Comparison of ENCODE assay signal across 12 mouse cellular contexts in the genomic region with DNA sequence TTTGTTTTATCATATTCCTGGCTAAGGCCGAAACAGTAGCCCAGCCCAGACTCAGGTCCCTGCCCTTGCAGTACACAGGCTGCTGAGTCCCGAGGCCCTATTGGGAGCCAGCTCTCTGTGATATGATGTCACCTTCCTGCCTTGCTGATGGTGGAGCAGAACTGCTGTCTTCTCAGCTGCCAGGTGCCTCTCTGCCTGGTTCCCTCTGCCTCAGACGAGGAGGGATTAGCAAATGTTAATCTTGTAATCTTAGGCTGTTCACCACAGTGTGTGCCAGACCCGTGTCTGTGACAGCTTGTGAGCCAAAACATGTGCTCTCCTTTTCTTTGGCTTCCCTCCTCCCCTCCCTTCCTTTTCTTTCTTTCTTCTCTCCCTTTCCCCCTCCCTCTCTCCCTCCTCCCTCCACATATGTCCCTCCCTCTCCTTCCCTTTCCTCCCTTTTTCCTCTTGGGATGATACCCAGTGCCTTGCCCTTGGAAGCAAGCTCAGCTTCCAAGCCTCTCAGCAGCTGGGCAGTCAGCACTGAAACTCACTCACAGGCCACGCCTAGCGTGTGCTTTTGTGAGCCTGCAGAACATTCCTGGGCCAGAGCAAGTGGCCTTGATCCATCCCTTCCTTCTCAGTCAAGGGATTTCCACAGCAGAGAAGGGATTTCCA.
DNase-seq lines count a peak whose midpoint lies in the region; ATAC-seq and TF ChIP-seq lines count a peak whose summit lies in the region.
"Had no signal": no experiment of that assay in that cellular context is flagged by ENCODE, and none has a peak within 500 bp of the region (broad histone marks: within the 10 kb centered on the region; RNA-seq: fewer than 3 reads in every experiment).

No protein-coding gene starts in this region.

- intact Hi-C loops in gastrocnemius, postnatal 14 days (cut with DNase I; ENCODE audit: low total_unique reads): no loop called here

- no peaks in the 10 kb centered on the region for H3K4me1 ChIP-seq in limb, embryonic 14.5 days (ENCODE audit: control insufficient read depth, insufficient read depth, low read length)
- H3K4me1 ChIP-seq in limb, embryonic 10.5 days: peaks cover 8% of the 10 kb centered on the region; the same call in 1 of the 2 replicates
- peaks cover 3% of the 10 kb centered on the region; the same call in 1 of the 2 replicates for H3K4me1 ChIP-seq in forebrain, embryonic 14.5 days (ENCODE audit: control insufficient read depth, insufficient read depth, low read length)
- H3K4me1 ChIP-seq in heart, embryonic 11.5 days (ENCODE audit: control insufficient read depth, insufficient read depth, low read length): no peaks in the 10 kb centered on the region
- H3K4me1 ChIP-seq in kidney, adult 2 months (ENCODE audit: control insufficient read depth, insufficient read depth, low read length): no peaks in the 10 kb centered on the region
- H3K4me1 ChIP-seq: liver, embryonic 15.5 days had no signal

- no peak overlapping the region for H3K4me3 ChIP-seq in limb, embryonic 14.5 days (replicated peaks; ENCODE audit: low read length)
- H3K4me3 ChIP-seq in limb, embryonic 10.5 days: no peak overlapping the region
- H3K4me3 ChIP-seq in forebrain, embryonic 14.5 days (ENCODE audit: low read depth, low read length): no peak overlapping the region
- no peak overlapping the region for H3K4me3 ChIP-seq in heart, embryonic 11.5 days (ENCODE audit: low read depth, low read length)
- H3K4me3 ChIP-seq in kidney, adult 2 months (ENCODE audit: insufficient read depth, low read depth, low read length): no peak overlapping the region
- H3K4me3 ChIP-seq: liver, embryonic 15.5 days had no signal

- no peak for TF ChIP-seq CTCF in kidney, adult 2 months (conservative IDR thresholded peaks at IDR 0.05; ENCODE audit: insufficient read depth, insufficient read length, low read depth, low read length)

- DNase-seq in gastrocnemius, postnatal 14 days: peak; percentile 25
- no peak for DNase-seq in gastrocnemius, postnatal 4 days (ENCODE audit: low spot score in 2 of 2)
- DNase-seq in limb, embryonic 14.5 days (ENCODE audit: low spot score): no peak
- no peak for DNase-seq in limb, embryonic 10.5 days (ENCODE audit: low spot score)
- DNase-seq in forebrain, embryonic 14.5 days (ENCODE audit: low spot score): peak; percentile 76
- peak; percentile 65 for DNase-seq in retina, postnatal 1 day
- no peak for DNase-seq in kidney, adult 2 months
- DNase-seq: cerebellum, postnatal 36 days; gastrocnemius, postnatal 36 days had no signal

- TF ChIP-seq POLR2A in limb, embryonic 14.5 days (IDR thresholded peaks at IDR 0.05; ENCODE audit: borderline replicate concordance, extremely low read depth, insufficient read depth, insufficient read length): no peak
- no peak for TF ChIP-seq POLR2A in kidney, adult 2 months (IDR thresholded peaks at IDR 0.05; ENCODE audit: low read depth, low read length)

- WGBS in limb, embryonic 14.5 days: 25% methylated on average over 6 of the region's 6 CpGs
- WGBS in limb, embryonic 10.5 days: 36% methylated on average over 6 of the region's 6 CpGs
- WGBS in forebrain, embryonic 14.5 days: 17% methylated on average over 6 of the region's 6 CpGs
- 24% methylated on average over 6 of the region's 6 CpGs for WGBS in heart, embryonic 11.5 days (ENCODE audit: insufficient replicate concordance)
- WGBS in kidney, adult 2 months: 28% methylated on average over 6 of the region's 6 CpGs

- H3K9ac ChIP-seq in limb, embryonic 14.5 days (ENCODE audit: low read depth, low read length, severe bottlenecking): no peak overlapping the region
- no peak overlapping the region for H3K9ac ChIP-seq in forebrain, embryonic 14.5 days (ENCODE audit: low read length)
- no peak overlapping the region for H3K9ac ChIP-seq in heart, embryonic 11.5 days (ENCODE audit: low read depth, low read length)
- H3K9ac ChIP-seq: liver, embryonic 15.5 days had no signal

- H3K27me3 ChIP-seq in limb, embryonic 14.5 days (ENCODE audit: control insufficient read depth, insufficient read depth, low read length): no peaks in the 10 kb centered on the region
- H3K27me3 ChIP-seq in limb, embryonic 10.5 days (ENCODE audit: low read depth, poor library complexity, severe bottlenecking): no peaks in the 10 kb centered on the region
- no peaks in the 10 kb centered on the region for H3K27me3 ChIP-seq in forebrain, embryonic 14.5 days (replicated peaks; ENCODE audit: control insufficient read depth, insufficient read depth, low read length)
- H3K27me3 ChIP-seq in heart, embryonic 11.5 days (ENCODE audit: control insufficient read depth, insufficient read depth, low read length): no peaks in the 10 kb centered on the region; the same call in 1 of the 2 replicates
- no peaks in the 10 kb centered on the region for H3K27me3 ChIP-seq in kidney, adult 2 months (replicated peaks; ENCODE audit: control insufficient read depth, insufficient read depth, low read length)
- H3K27me3 ChIP-seq: liver, embryonic 15.5 days had no signal

- H3K4me2 ChIP-seq in limb, embryonic 14.5 days (replicated peaks; ENCODE audit: low read depth, low read length, severe bottlenecking): no peak overlapping the region
- no peak overlapping the region for H3K4me2 ChIP-seq in forebrain, embryonic 14.5 days (ENCODE audit: low read length)
- no peak overlapping the region for H3K4me2 ChIP-seq in heart, embryonic 11.5 days
- H3K4me2 ChIP-seq: liver, embryonic 15.5 days had no signal

- no peak overlapping the region for H3K27ac ChIP-seq in limb, embryonic 14.5 days (replicated peaks; ENCODE audit: low read depth, low read length)
- no peak overlapping the region for H3K27ac ChIP-seq in limb, embryonic 10.5 days
- H3K27ac ChIP-seq in forebrain, embryonic 14.5 days (ENCODE audit: low read depth, low read length): peak overlapping the region; percentile 80; the same call in 1 of the 2 replicates
- H3K27ac ChIP-seq in heart, embryonic 11.5 days (ENCODE audit: low read depth, low read length): no peak overlapping the region
- H3K27ac ChIP-seq in kidney, adult 2 months (ENCODE audit: insufficient read depth, low read depth, low read length): no peak overlapping the region
- H3K27ac ChIP-seq: kidney, postnatal 0 days; liver, embryonic 15.5 days had no signal

- H3K9me3 ChIP-seq in limb, embryonic 14.5 days (ENCODE audit: control insufficient read depth, low read length): no peaks in the 10 kb centered on the region
- no peaks in the 10 kb centered on the region for H3K9me3 ChIP-seq in limb, embryonic 10.5 days (replicated peaks)
- H3K9me3 ChIP-seq in forebrain, embryonic 14.5 days (replicated peaks; ENCODE audit: control insufficient read depth, low read length): no peaks in the 10 kb centered on the region
- H3K9me3 ChIP-seq in heart, embryonic 11.5 days (replicated peaks; ENCODE audit: control insufficient read depth, low read length): no peaks in the 10 kb centered on the region
- H3K9me3 ChIP-seq: liver, embryonic 15.5 days had no signal

- H3K36me3 ChIP-seq in limb, embryonic 14.5 days (ENCODE audit: control insufficient read depth, insufficient read depth, low read length): no peaks in the 10 kb centered on the region
- H3K36me3 ChIP-seq in limb, embryonic 10.5 days: no peaks in the 10 kb centered on the region
- no peaks in the 10 kb centered on the region for H3K36me3 ChIP-seq in forebrain, embryonic 14.5 days (ENCODE audit: control insufficient read depth, insufficient read depth, low read length)
- H3K36me3 ChIP-seq in heart, embryonic 11.5 days (ENCODE audit: control insufficient read depth, insufficient read depth, low read length): no peaks in the 10 kb centered on the region
- H3K36me3 ChIP-seq in kidney, adult 2 months (ENCODE audit: control insufficient read depth, insufficient read depth, low read length): no peaks in the 10 kb centered on the region
- H3K36me3 ChIP-seq: liver, embryonic 15.5 days had no signal

- ATAC-seq in limb, embryonic 14.5 days (ENCODE audit: low FRiP score, low read depth): peak; percentile 47
- peak; percentile 93 for ATAC-seq in forebrain, embryonic 14.5 days
- ATAC-seq in heart, embryonic 11.5 days (replicated peaks; ENCODE audit: insufficient number of reproducible peaks, low FRiP score, low TSS enrichment): no peak

Comparison
In these comparisons a context has a peak if more than half of its experiments do, and no peak if none do; other contexts are left out.
1. DNase-seq: peak in gastrocnemius, postnatal 14 days (single experiment), forebrain, embryonic 14.5 days (single experiment) and retina, postnatal 1 day (single experiment); none in gastrocnemius, postnatal 4 days (0 of 2), limb, embryonic 14.5 days (single experiment), limb, embryonic 10.5 days (single experiment) and kidney, adult 2 months (single experiment).